Mouse (Mus musculus) CD4-positive, CD25-positive, alpha-beta regulatory T cell, adult 4 months (primary cell): ENCODE results near the gene Cs. TPM values are rescaled to one million over a fixed set of nuclear protein-coding genes. Genes with fewer than 3 reads are reported as not detected.

Experiments used
- ATAC-seq: one replicate; pipeline ENCODE4 v1.8.0; 2017
- polyA plus RNA-seq, 2 experiments: library from polyadenylated mRNA; unstranded; fragments of 100-300 nt; shearing (Covaris generic); gene quantifications; one replicate each; pipeline ENCODE4 v1.2.1; 2017

The Cs gene
- polyA plus RNA-seq, 2 experiments from 2014 or later = 124 to 182 TPM

GRCm38 (mm10) chr10:128376455-128377211 is 39.1 kb downstream of the Cs start, which contains the start of gene Ankrd52:
TSS of gene Ankrd52 (plus strand) at chr10:128377115.
- ATAC-seq = peak; percentile 88

DNA sequence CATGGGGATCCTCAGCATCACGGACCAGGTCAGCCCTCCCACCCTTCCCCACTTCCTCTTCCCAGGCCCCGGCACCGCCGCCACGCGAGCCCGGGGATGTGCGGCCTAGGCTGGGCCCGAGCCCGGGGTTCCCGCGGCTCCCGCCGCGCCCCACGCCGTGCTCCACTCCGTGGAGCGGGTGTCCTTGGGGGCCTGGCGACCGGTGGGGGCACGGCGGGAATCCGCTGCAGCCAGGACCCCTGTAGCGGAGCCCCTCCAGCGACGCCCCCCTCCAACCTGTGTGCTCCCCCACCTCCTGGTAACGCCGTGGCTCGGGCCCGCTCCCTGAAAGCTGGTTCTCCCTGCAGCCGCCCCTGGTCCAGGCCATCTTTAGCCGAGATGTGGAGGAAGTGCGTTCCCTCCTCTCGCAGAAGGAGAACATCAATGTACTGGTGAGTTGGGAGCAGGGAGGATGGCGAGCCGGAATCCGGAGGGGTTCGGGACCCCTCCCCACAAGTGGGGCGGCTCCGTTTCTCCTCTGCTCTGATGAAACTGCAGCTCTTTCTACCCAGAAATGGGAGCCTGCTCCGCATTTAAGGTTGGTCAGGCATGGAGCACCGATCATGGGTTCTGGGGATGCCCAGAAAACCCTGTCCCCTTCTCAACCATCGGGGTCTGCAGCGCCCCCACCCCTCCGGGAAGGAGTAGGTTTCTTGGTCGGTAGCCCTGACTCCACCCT is 39.8 kb downstream of the Cs start:
- ATAC-seq = peak; percentile 37

DNA sequence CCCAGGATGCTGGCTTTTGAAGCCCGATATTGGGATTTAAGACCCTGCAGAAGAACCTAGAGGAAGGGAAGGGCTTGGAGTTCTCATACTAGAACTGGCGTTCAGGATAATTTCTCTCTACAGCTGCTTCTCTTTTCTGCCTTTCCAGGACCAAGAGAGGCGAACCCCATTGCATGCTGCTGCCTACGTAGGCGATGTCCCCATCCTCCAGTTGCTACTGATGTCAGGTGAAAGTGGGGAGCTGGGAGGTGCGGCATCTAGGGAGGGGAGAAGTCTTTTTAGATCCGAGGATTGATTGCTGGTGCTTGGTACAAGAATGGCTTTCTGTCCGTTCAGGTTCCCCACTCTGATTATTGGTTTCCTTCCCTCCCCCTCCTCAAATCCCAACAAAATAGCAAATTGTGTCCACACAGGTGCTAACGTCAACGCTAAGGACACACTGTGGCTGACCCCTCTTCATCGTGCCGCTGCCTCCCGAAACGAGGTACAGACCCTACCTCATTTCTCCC is 40.5 kb downstream of the Cs start:
- ATAC-seq = no peak

- ATAC-seq = no peak
Measured at GRCm38 (mm10) chr10:128378462-128378861, 40.9 kb downstream of the Cs start.

GRCm38 (mm10) chr10:128379260-128379659 is 41.7 kb downstream of the Cs start:
- ATAC-seq = no peak

- no peak for ATAC-seq
Measured at GRCm38 (mm10) chr10:128380565-128380964, 43.0 kb downstream of the Cs start.

DNA sequence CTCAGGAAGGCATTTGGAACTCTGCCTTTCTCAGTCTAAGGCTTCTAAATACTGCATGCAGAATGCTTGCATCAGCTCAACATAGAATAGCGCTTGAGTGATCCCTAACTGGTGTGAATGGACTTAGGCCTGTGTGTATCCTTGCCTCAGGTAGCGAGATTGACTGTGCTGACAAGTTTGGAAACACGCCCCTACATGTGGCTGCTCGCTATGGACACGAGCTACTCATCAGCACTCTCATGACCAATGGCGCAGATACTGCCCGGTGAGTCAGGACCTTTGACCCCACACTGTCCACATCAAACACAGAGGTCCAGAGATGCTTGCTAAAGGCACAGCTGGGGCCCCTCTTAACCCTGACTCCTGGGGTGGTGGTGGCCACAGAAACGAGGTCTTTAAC is 44.9 kb downstream of the Cs start:
- ATAC-seq = no peak

GRCm38 (mm10) chr10:128385902-128386301 is 48.4 kb downstream of the Cs start:
- ATAC-seq = no peak

DNA sequence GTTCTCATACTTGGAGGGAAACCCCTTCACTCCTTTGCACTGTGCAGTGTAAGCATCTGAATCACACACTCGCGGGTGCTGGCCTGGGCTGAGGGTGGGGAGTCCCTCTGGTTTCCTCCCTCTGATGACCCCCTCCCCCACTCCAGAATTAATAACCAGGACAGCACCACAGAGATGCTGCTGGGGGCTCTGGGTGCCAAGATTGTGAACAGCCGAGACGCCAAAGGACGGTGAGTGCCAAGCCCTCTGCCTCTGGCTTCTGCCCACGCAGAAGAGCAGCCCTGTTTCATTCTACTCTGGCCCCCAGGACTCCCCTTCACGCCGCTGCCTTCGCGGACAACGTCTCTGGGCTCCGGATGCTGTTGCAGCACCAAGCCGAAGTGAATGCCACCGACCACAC is 51.4 kb downstream of the Cs start:
- ATAC-seq = no peak

GRCm38 (mm10) chr10:128389570-128389969 is 52.0 kb downstream of the Cs start:
- no peak for ATAC-seq

- ATAC-seq = no peak
Measured at GRCm38 (mm10) chr10:128390366-128390765, 52.8 kb downstream of the Cs start.

- ATAC-seq = no peak
Measured at GRCm38 (mm10) chr10:128391850-128392249, 54.3 kb downstream of the Cs start.

DNA sequence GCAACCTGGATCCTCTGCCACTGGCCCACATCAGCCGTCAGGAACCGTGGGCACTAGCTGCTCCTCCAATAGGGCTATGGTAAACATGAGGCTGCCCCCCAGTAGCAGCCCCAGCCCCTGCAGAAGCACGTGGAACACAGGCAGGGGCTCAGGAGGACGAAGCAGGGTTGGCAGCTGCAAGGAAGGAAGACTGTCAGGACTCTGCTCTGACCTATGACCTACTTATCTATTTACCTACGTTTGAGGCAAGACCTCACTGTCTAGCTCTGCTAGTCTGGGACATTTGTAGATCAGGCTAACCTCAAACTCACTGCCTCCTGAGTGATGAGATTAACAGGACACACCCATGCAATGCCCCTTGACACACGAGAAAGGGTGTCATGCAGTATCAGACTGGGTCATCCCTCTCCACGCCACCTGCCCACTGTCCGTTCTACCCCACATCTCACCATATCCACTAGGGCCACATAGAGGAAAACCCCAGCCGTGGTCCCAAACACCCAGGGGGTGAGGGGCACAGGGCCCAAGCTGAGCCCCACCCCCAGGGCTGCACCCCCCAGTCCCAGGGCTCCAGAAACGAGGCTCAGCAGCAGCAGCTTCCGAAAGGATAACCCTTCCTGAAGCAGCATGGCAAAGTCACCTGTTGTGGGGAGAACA is 58.6 kb downstream of the Cs start:
- no peak for ATAC-seq

DNA sequence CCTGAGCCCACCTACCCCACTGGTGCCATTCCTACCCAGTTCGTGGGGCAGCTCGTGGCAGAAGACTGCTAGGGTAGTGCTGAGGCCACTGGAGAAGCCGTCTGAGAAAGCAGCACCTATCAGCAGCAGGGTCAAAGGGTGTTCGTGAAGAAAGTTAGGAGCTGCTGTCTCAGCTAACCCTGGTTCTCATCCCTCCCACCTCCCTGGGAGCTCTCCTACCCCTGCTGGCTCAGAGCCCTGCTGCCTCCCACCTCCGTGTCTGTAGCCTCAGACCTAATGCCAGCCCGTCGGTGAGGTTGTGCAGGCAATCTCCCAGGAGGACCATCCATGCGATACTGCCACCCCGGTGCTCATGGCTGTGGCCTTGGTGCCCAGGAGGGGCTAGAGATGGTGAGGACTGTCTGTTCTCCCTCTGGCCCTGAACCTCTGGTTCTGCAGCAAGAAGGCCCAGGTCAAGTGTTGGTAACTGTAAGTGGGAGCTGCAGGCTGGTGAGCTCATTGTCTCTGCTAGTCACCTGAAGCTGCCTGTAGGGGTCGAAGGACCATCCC is 59.3 kb downstream of the Cs start:
- no peak for ATAC-seq

- ATAC-seq = no peak
Measured at GRCm38 (mm10) chr10:128397466-128397865, 59.9 kb downstream of the Cs start.

GRCm38 (mm10) chr10:128400338-128400737 is 62.8 kb downstream of the Cs start:
- no peak for ATAC-seq

- ATAC-seq = no peak
Measured at GRCm38 (mm10) chr10:128401056-128401455, 63.5 kb downstream of the Cs start, which contains the start of gene Slc39a5. TSS of gene Slc39a5 (minus strand) at chr10:128401229.

GRCm38 (mm10) chr10:128401638-128402037 is 64.1 kb downstream of the Cs start:
- ATAC-seq = peak; percentile 65

DNA sequence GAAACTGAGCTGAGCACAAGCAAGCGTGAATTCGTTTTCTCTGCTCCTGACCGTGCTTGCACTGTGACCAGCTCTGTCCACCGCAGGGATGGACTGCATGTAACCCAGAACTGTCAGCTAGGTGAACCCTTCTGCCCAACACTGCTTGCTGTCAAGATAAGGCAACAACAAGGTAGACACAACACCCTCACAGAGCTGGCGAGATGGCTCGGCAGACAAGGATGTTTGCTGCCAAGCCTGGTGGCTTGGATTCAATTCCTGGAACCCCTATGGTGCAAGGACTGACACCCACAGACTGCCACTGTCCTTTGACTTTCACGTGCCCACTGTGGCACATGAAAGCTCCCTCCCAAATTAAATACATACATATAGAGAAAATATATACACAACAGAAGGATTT is 66.4 kb downstream of the Cs start:
- ATAC-seq = no peak

GRCm38 (mm10) chr10:128408591-128409535 is 71.3 kb downstream of the Cs start:
- ATAC-seq = no peak

GRCm38 (mm10) chr10:128409692-128410559 is 72.4 kb downstream of the Cs start:
- peak; percentile 91 for ATAC-seq
